Mouse (Mus musculus) heart, embryonic 11.5 days (tissue): ENCODE results near the gene Car5a. TPM values are rescaled to one million over a fixed set of nuclear protein-coding genes. Genes with fewer than 3 reads are reported as not detected.

Experiments used
- ATAC-seq: fragments of 200-750 bp; cut with Nextera tagmentation; replicated peaks from 2 replicates; pipeline ENCODE4 v1.8.0; 2017; ENCODE audit warnings: moderate library complexity; ENCODE audit not compliant: insufficient number of reproducible peaks, low FRiP score, low TSS enrichment
- H3K27ac ChIP-seq: fragments of 300-500 bp; sonication (generic); 2 replicates; pipeline ENCODE4 v1.5.1; 2014; ENCODE audit warnings: mild to moderate bottlenecking, low read depth, low read length
- H3K27me3 ChIP-seq: fragments of 300-500 bp; sonication (generic); 2 replicates; pipeline ENCODE4 v1.6.1; 2014; ENCODE audit warnings: mild to moderate bottlenecking, low read length, mixed read lengths; ENCODE audit not compliant: control insufficient read depth, insufficient read depth
- H3K36me3 ChIP-seq: fragments of 300-500 bp; sonication (generic); 2 replicates; pipeline ENCODE4 v1.6.1; 2014; ENCODE audit warnings: mild to moderate bottlenecking, low read length, moderate library complexity, mixed read lengths; ENCODE audit not compliant: control insufficient read depth, insufficient read depth
- H3K4me1 ChIP-seq: fragments of 300-500 bp; sonication (generic); 2 replicates; pipeline ENCODE4 v1.6.1; 2014; ENCODE audit warnings: low read length; ENCODE audit not compliant: control insufficient read depth, insufficient read depth
- H3K4me2 ChIP-seq: fragments of 300-500 bp; sonication (generic); 2 replicates; pipeline ENCODE4 v1.6.1; 2014; ENCODE audit warnings: mild to moderate bottlenecking, moderate library complexity
- H3K4me3 ChIP-seq: fragments of 300-500 bp; sonication (generic); 2 replicates; pipeline ENCODE4 v1.5.1; 2014; ENCODE audit warnings: low read depth, low read length
- H3K9ac ChIP-seq: fragments of 300-500 bp; sonication (generic); 2 replicates; pipeline ENCODE4 v1.6.1; 2014; ENCODE audit warnings: mild to moderate bottlenecking, low read depth, low read length, moderate library complexity
- H3K9me3 ChIP-seq: fragments of 300-500 bp; sonication (generic); replicated peaks from 2 replicates; pipeline ENCODE4 v1.6.1; 2016; ENCODE audit warnings: low read length; ENCODE audit not compliant: control insufficient read depth
- WGBS: fragments of 180-500 bp; shearing (Covaris S2); extraction: QIAGEN DNeasy Blood & Tissue Kit; methylation state at CpG from one replicate; pipeline ENCODE4 v1.1.7; 2014; ENCODE audit not compliant: insufficient replicate concordance; 5-methylcytosine and 5-hydroxymethylcytosine counted together
- polyA plus RNA-seq: library from polyadenylated mRNA; unstranded; fragments of >200 nt; fragmentation: Nextera tagmentation; extraction: Ambion mirVana; gene quantifications from 2 replicates; pipeline ENCODE4 v1.2.1, GENCODE M21; 2014

Car5a gene
- polyA plus RNA-seq, 1 experiment from 2014 or later: not detected

- Histone ChIP-seq H3K27me3 (no peaks in the 10 kb centered on the region), H3K36me3 (0 out of 2 replicates have a peak, but pooled peaks cover 3% of the 10 kb centered on the region), H3K4me2 (peak overlapping the region; percentile 95), H3K4me1 (peaks cover 45% of the 10 kb centered on the region), H3K9ac (peak overlapping the region; percentile 6; the same call in 1 of the 2 replicates), H3K4me3 (peak overlapping the region; percentile 74; the same call in 1 of the 2 replicates), H3K9me3 (no peaks in the 10 kb centered on the region), H3K27ac (no peak overlapping the region)
- ATAC-seq: no peak
Measured at GRCm38 (mm10) chr8:121952122-121952521, 7.4 kb upstream of the Car5a start.

DNA sequence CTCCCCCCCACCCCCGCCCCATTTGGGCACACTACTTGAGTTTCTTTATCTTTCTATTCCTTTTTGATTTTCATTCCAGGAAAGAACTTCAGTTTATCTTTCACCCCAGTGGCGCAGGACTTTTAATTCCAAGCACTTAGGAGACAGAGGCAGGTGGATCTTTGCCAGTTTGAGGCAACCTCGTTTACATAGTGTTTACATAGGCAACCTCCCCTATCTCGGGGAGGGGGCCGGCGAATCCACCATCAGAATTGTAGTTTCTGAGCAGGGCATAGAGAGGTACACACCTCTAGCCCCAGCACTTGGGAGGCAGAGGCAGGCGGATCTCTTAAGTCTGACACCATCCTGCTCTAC, 6.9 kb upstream of the Car5a start:
- peak overlapping the region; percentile 95 for H3K4me2 ChIP-seq
- H3K9ac ChIP-seq: peak overlapping the region; percentile 92; the same call in 1 of the 2 replicates
- H3K4me3 ChIP-seq: peak overlapping the region; percentile 74
- H3K4me1 ChIP-seq: peaks cover 42% of the 10 kb centered on the region
- H3K36me3 ChIP-seq: 0 out of 2 replicates have a peak, but pooled peaks cover 3% of the 10 kb centered on the region
- WGBS: 26% methylated on average over 7 of the region's 7 CpGs
- H3K27ac ChIP-seq: no peak overlapping the region
- ATAC-seq: no peak
- H3K9me3 ChIP-seq: no peaks in the 10 kb centered on the region
- no peaks in the 10 kb centered on the region for H3K27me3 ChIP-seq

DNA sequence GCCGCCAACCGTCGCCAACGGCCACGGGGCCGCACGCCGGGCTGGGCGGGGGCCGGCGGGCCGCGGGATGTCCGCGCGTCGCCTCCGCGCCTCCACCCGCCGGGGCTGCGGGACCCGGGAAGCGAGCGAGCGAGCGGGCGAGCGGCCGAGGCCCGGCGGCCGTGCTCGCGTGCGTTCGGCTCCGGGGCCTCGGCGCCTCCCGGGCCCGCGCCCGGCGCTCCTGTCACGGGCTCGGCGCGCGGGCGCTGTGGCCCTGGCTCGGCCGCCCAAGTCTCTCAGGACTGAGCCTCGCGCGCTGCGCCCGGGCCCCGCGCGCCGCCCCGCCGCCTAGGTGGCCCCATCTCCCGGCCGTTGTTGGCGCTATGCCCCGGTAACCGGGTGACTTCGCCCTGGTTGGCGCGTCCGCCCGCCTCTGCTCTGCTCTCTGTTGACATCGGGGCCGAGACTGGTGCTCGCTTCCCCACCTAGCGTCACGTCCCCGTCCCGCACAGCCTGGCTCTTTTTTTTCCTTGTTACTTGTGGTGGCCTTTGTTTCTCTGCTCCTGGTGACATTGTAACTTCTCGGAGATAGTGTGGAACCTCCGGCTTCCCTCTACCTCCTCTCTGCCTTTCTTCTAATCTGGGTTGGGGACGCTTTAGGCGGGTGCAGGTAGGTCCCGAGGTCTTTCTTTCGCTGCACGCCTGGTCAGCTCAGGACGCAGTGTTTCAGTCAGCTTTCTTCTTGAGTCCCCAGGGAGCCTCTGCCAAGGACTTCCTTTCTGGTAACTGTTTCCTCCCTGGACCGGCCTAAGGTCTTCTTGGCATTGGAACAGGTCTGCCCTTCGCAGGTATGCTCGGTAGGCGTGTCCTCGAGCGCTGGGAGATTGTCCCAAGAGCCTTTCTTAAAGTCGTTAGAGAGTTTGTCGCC, 6.3 kb upstream of the Car5a start:
- peaks cover 36% of the 10 kb centered on the region for H3K4me1 ChIP-seq
- peak overlapping the region; percentile 97 for H3K27ac ChIP-seq
- H3K9me3 ChIP-seq: no peaks in the 10 kb centered on the region
- H3K36me3 ChIP-seq: 0 out of 2 replicates have a peak, but pooled peaks cover 3% of the 10 kb centered on the region
- under 1% methylated on average over 76 of the region's 97 CpGs for WGBS
- peak overlapping the region; percentile 74 for H3K4me3 ChIP-seq
- ATAC-seq: peak; percentile 3; the same call in 1 of the 2 replicates
- H3K27me3 ChIP-seq: no peaks in the 10 kb centered on the region
- H3K9ac ChIP-seq: peak overlapping the region; percentile 92
- peak overlapping the region; percentile 95 for H3K4me2 ChIP-seq

DNA sequence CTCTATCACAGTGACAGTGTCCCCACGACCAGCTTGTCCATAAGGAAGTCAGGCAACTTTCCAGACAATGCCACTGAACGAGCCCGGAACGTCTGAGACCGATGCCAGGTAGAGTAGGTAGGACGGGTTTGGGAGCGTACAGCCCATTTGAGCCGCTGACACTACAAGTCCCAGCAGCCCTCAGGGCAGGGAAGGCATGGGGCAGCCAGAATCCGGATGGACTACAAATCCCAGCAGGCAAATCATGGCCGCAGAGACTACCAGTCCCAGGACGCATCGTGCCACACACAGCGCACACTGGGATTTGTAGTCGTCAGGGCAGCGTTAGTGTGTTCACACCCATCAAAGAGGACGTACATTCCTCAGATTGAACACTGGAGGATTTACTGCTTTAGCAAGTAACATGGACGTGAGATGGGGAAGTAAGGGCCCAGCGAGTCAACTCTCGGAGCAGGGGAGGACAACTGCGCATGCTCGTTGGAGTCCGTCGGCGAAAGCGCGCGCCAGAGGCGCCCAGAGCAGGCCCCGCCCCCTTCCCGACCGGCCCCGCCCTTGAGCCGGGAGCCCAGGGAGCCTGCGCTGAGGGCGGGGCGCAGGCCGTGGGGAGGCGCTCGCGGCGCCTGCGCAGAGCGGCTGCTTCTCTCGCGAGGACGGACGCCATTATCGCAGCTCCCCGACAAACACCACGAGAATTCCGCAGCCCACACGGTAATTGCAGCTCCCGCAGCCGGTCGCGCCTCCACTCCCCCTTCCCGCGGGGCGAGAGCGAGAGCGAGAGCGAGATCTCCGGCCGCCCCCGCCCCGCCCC, 5.4 kb upstream of the Car5a start:
- 0 out of 2 replicates have a peak, but pooled peaks cover 3% of the 10 kb centered on the region for H3K36me3 ChIP-seq
- peak; percentile 92 for ATAC-seq
- under 1% methylated on average over 59 of the region's 66 CpGs for WGBS
- peaks cover 28% of the 10 kb centered on the region for H3K4me1 ChIP-seq
- H3K9me3 ChIP-seq: no peaks in the 10 kb centered on the region
- H3K4me3 ChIP-seq: peak overlapping the region; percentile 74
- peak overlapping the region; percentile 95 for H3K4me2 ChIP-seq
- H3K27me3 ChIP-seq: no peaks in the 10 kb centered on the region
- H3K27ac ChIP-seq: peak overlapping the region; percentile 97
- peak overlapping the region; percentile 92 for H3K9ac ChIP-seq

DNA sequence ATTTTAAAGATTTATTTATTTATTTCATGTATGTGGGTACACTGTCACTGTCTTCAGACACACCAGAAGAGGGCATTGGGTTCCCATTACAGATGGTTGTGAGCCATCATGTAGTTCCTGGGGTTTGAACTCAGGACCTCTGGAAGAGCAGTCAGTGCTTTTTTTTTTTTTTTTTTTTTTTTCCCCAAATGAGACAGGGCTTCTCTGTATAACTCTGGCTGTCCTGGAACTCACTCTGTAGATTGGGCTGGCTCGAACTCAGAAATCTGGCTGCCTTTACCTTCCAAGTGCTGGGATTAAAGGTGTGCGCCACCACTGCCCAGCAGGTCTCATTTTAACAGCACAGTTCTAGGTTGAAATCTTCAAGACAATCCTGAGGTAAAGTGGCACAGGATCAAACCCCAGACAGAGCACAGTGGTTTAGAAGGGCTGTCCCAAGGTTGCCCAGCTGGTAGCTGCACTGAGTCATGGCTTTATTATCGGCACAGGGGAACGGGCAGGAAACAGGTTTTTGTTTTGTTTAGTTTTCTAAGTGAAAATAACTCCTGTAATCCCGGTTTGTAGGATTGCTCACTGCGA, 4.6 kb upstream of the Car5a start, which contains the start of gene Banp:
Gene Banp (plus strand): TSS at position 529 of the 579 bp plus-strand sequence.
- Histone ChIP-seq H3K27me3 (no peaks in the 10 kb centered on the region), H3K4me2 (peak within 1 kb of the TSS; percentile 95), H3K9ac (peak within 1 kb of the TSS; percentile 92), H3K4me1 (peaks cover 25% of the 10 kb centered on the region), H3K4me3 (peak within 1 kb of the TSS; percentile 74), H3K27ac (peak within 1 kb of the TSS; percentile 97), H3K36me3 (0 out of 2 replicates have a peak, but pooled peaks cover 3% of the 10 kb centered on the region), H3K9me3 (no peaks in the 10 kb centered on the region)
- no peak for ATAC-seq
- 62% methylated on average over 6 of the region's 6 CpGs for WGBS

- WGBS: 55% methylated on average over 19 of the region's 19 CpGs
- H3K36me3 ChIP-seq: no peaks in the 10 kb centered on the region
- H3K4me1 ChIP-seq: peaks cover 25% of the 10 kb centered on the region
- H3K27ac ChIP-seq: peak overlapping the region; percentile 64
- H3K9ac ChIP-seq: peak overlapping the region; percentile 50
- no peaks in the 10 kb centered on the region for H3K9me3 ChIP-seq
- no peak for ATAC-seq
- H3K27me3 ChIP-seq: no peaks in the 10 kb centered on the region
- H3K4me2 ChIP-seq: peak overlapping the region; percentile 77
- H3K4me3 ChIP-seq: peak overlapping the region; percentile 41
Measured at GRCm38 (mm10) chr8:121948321-121949145, 3.8 kb upstream of the Car5a start.

- H3K27me3 ChIP-seq: no peaks in the 10 kb centered on the region
- ATAC-seq: peak; percentile 57
- peak overlapping the region; percentile 64 for H3K27ac ChIP-seq
- H3K9me3 ChIP-seq: no peaks in the 10 kb centered on the region
- H3K4me2 ChIP-seq: peak overlapping the region; percentile 77
- H3K4me3 ChIP-seq: peak overlapping the region; percentile 41
- WGBS: under 1% methylated on average over 18 of the region's 18 CpGs
- H3K9ac ChIP-seq: peak overlapping the region; percentile 50
- no peaks in the 10 kb centered on the region for H3K36me3 ChIP-seq
- peaks cover 25% of the 10 kb centered on the region for H3K4me1 ChIP-seq
Measured at GRCm38 (mm10) chr8:121947753-121948141, 3.0 kb upstream of the Car5a start.
